ENCODE assay signal across 9 mouse cellular contexts in the genomic region with DNA sequence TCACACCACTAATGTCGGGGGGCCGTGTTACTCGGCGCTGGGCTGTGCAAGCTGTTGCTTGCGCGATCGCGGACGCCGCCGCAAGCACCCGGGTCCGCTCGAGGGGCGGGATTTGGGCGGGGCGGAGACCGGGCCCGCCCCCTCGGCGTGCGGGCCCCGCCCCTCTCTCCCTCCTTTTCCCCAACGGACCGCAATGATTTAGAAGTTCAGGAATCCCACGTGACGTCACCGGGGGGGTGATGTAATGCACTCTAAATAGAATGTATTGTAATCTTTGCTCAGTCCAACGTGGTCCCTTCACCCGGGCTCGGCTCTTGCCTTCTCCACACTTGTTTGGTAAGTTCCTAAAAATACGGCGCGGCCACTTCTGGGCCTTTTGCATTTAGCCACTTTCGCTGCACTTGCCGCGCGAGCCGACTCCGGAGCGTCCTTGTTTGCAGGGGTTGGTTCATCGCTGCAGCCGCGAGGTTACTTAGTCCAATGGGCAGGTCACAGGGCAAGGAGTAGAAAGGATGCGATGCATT. TPM values are rescaled to one million over a fixed set of nuclear protein-coding genes. Genes with fewer than 3 reads are reported as not detected.
DNase-seq lines count a peak whose midpoint lies in the region; ATAC-seq and TF ChIP-seq lines count a peak whose summit lies in the region.
"Had no signal": no experiment of that assay in that cellular context is flagged by ENCODE, and none has a peak within 500 bp of the region (broad histone marks: within the 10 kb centered on the region; RNA-seq: fewer than 3 reads in every experiment).

Gene Creb5 (plus strand): TSS at position 233 of the 524 bp plus-strand sequence.

- peaks cover 22% of the 10 kb centered on the region for H3K4me1 ChIP-seq in E14TG2a.4 (replicated peaks; ENCODE audit: low read depth, low read length)
- no peaks in the 10 kb centered on the region for H3K4me1 ChIP-seq in cerebellum, adult 2 months (ENCODE audit: control insufficient read depth, insufficient read depth, low read length)
- H3K4me1 ChIP-seq in lung, embryonic 15.5 days, result peaks cover 29% of the 10 kb centered on the region

- H3K4me2 ChIP-seq in lung, embryonic 15.5 days, result peak within 1 kb of the TSS; percentile 99

- H3K36me3 ChIP-seq in E14TG2a.4 (ENCODE audit: insufficient read depth, low read length), result no peaks in the 10 kb centered on the region
- H3K36me3 ChIP-seq in lung, embryonic 15.5 days, result no peaks in the 10 kb centered on the region
- H3K36me3 ChIP-seq: G1E had no signal

- peak within 1 kb of the TSS; percentile 90 for H3K27ac ChIP-seq in cerebellum, adult 2 months (ENCODE audit: insufficient read depth, low read length)
- H3K27ac ChIP-seq in lung, embryonic 15.5 days, result no peak within 1 kb of the TSS

- TF ChIP-seq POLR2A in cerebellum, adult 2 months (IDR thresholded peaks at IDR 0.05; ENCODE audit: borderline replicate concordance, insufficient read depth, low read length), result peak; percentile 52

- peaks cover 90% of the 10 kb centered on the region for H3K27me3 ChIP-seq in E14TG2a.4 (ENCODE audit: insufficient read depth, low read length)
- H3K27me3 ChIP-seq in cerebellum, adult 2 months (ENCODE audit: control insufficient read depth, insufficient read depth, low read length), result no peaks in the 10 kb centered on the region
- H3K27me3 ChIP-seq in lung, embryonic 15.5 days, result peaks cover 78% of the 10 kb centered on the region

- ATAC-seq in frontal cortex, adult (ENCODE audit: low TSS enrichment), result peak; percentile 68
- ATAC-seq in hematopoietic stem cell, adult 5-6 weeks (replicated peaks in 1 of 2; ENCODE audit: insufficient read depth in 1 of 2, low FRiP score in 2 of 2, low TSS enrichment in 1 of 2, low read depth in 1 of 2, poor library complexity in 2 of 2, severe bottlenecking in 2 of 2), result peak; percentile 33 to 44
- peak; percentile 77 for ATAC-seq in lung, embryonic 15.5 days (ENCODE audit: borderline replicate concordance, extremely low read depth, low FRiP score, low TSS enrichment)
- peak; percentile 15 for ATAC-seq in neutrophil, adult 5-6 weeks (ENCODE audit: extremely low read depth, insufficient number of reproducible peaks, low FRiP score, poor library complexity, severe bottlenecking)

- H3K9me3 ChIP-seq in E14TG2a.4 (ENCODE audit: low read length), result no peaks in the 10 kb centered on the region
- no peaks in the 10 kb centered on the region for H3K9me3 ChIP-seq in lung, embryonic 15.5 days

- DNase-seq in cerebellum, adult 2 months, result peak; percentile 94
- DNase-seq in layer of hippocampus, adult 9-10 months (ENCODE audit: low spot score), result peak; percentile 67
- peak; percentile 24 for DNase-seq in thymus, postnatal 0 days (ENCODE audit: low spot score)

- H3K9ac ChIP-seq in lung, embryonic 15.5 days, result peak within 1 kb of the TSS; percentile 45

- under 1% methylated on average over 45 of the region's 45 CpGs for WGBS in cerebellum, adult 2 months
- under 1% methylated on average over 45 of the region's 45 CpGs for WGBS in lung, embryonic 15.5 days

- H3K4me3 ChIP-seq in E14TG2a.4 (replicated peaks; ENCODE audit: low read length), result peak within 1 kb of the TSS; percentile 81
- peak within 1 kb of the TSS; percentile 88 for H3K4me3 ChIP-seq in cerebellum, adult 2 months (replicated peaks; ENCODE audit: insufficient read depth, low read depth, low read length)
- peak within 1 kb of the TSS; percentile 54 for H3K4me3 ChIP-seq in lung, embryonic 15.5 days

- TF ChIP-seq CTCF in E14TG2a.4 (conservative IDR thresholded peaks at IDR 0.05; ENCODE audit: low read length), result no peak
- TF ChIP-seq CTCF in cerebellum, adult 2 months (IDR thresholded peaks at IDR 0.05; ENCODE audit: borderline replicate concordance, insufficient read depth, low read depth, low read length), result no peak

RNA-seq across cellular contexts. Expression of gene Creb5, which starts in this region (rescaled TPM):
- polyA plus RNA-seq in cerebellum, adult 2 months (2012; rRNA removed), result 6.0 and 7.2 TPM in 2 replicates
- total RNA-seq in hematopoietic stem cell, adult 5-6 weeks (2017), result 2.9 and 6.3 TPM in 2 replicates
- polyA plus RNA-seq in lung, embryonic 15.5 days (2015; fragmentation: Nextera tagmentation; extraction: Ambion mirVana), result 5.4 and 5.8 TPM in 2 replicates
- 1.0 and 1.5 TPM in 2 replicates for total RNA-seq in neutrophil, adult 5-6 weeks (2017)
- 0.99 and 1.1 TPM in 2 replicates for polyA plus RNA-seq in thymus, postnatal 0 days (2015; fragmentation: Nextera tagmentation; extraction: Ambion mirVana)
- polyA plus RNA-seq: G1E had no signal

Comparison
In these comparisons a context has a peak if more than half of its experiments do, and no peak if none do; other contexts are left out.
1. DNase-seq: peak in every context shown above with its lines; median percentile 94 in cerebellum, adult 2 months; 67 in layer of hippocampus, adult 9-10 months; 24 in thymus, postnatal 0 days.
2. ATAC-seq: peak in every context shown above with its lines; median percentile 77 in lung, embryonic 15.5 days; 68 in frontal cortex, adult; 38 in hematopoietic stem cell, adult 5-6 weeks; 15 in neutrophil, adult 5-6 weeks.